In the genomic region with DNA sequence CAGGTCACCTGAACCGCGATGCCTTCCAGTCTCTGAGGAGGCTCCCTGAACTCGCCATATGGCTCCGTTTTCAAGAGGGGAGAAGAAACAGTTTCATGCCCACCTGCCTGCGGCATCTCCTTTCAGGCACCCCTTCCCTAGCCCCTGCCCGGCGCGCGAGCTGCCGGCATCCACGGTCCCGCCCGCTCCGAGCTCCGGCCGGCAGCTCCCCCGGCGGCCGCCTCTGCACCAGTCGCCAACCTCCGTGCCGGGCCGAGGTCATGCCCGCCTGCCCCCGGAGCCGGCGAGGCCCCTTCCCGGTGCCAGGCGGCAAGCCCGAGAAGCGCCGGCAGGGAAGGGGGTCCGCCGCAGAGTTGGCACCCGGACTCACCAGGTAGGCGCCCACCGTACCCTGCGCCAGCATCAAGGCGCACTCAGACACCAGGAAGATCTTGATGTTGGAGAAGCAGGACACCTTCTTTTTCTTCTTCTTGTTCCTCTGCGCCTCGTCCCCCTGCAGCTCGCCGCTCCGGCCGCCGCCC, we compare ENCODE assay signal across 8 mouse cellular contexts. TPM values are rescaled to one million over a fixed set of nuclear protein-coding genes. Genes with fewer than 3 reads are reported as not detected.
DNase-seq lines count a peak whose midpoint lies in the region; ATAC-seq and TF ChIP-seq lines count a peak whose summit lies in the region.

No protein-coding gene starts in this region.

- peak overlapping the region; percentile 87 for H3K9ac ChIP-seq in intestine, embryonic 16.5 days (ENCODE audit: low read depth, low read length)
- H3K9ac ChIP-seq in limb, embryonic 13.5 days: peak overlapping the region; percentile 78
- peak overlapping the region; percentile 84 for H3K9ac ChIP-seq in midbrain, embryonic 14.5 days (replicated peaks; ENCODE audit: low read length)
- H3K9ac ChIP-seq in stomach, postnatal 0 days (ENCODE audit: low read length): peak overlapping the region; percentile 77

- H3K4me3 ChIP-seq in intestine, embryonic 16.5 days (ENCODE audit: low read length): peak overlapping the region; percentile 73
- H3K4me3 ChIP-seq in limb, embryonic 13.5 days: peak overlapping the region; percentile 68
- peak overlapping the region; percentile 62 for H3K4me3 ChIP-seq in midbrain, embryonic 14.5 days (replicated peaks; ENCODE audit: low read depth, low read length)
- H3K4me3 ChIP-seq in stomach, postnatal 0 days (ENCODE audit: low read depth, low read length): peak overlapping the region; percentile 79

- WGBS in intestine, embryonic 16.5 days: under 1% methylated on average over 39 of the region's 46 CpGs
- under 1% methylated on average over 44 of the region's 46 CpGs for WGBS in limb, embryonic 13.5 days
- WGBS in midbrain, embryonic 14.5 days: under 1% methylated on average over 45 of the region's 46 CpGs
- 0% methylated on average over 40 of the region's 46 CpGs for WGBS in stomach, postnatal 0 days

- peaks cover 17% of the 10 kb centered on the region; the same call in 1 of the 2 replicates for H3K27me3 ChIP-seq in intestine, embryonic 16.5 days (replicated peaks; ENCODE audit: control insufficient read depth, insufficient read depth, low read length)
- peaks cover 41% of the 10 kb centered on the region for H3K27me3 ChIP-seq in limb, embryonic 13.5 days
- 0 out of 2 replicates have a peak, but pooled peaks cover 8% of the 10 kb centered on the region for H3K27me3 ChIP-seq in midbrain, embryonic 14.5 days (ENCODE audit: control insufficient read depth, insufficient read depth, low read length)
- no peaks in the 10 kb centered on the region for H3K27me3 ChIP-seq in stomach, postnatal 0 days (ENCODE audit: control insufficient read depth, insufficient read depth, low read length)

- ATAC-seq in intestine, embryonic 16.5 days: peak; percentile 55
- peak; percentile 46; the same call in 1 of the 2 replicates for ATAC-seq in limb, embryonic 13.5 days (ENCODE audit: low FRiP score, low read depth)
- ATAC-seq in midbrain, embryonic 14.5 days (ENCODE audit: low FRiP score, low TSS enrichment): peak; percentile 57
- ATAC-seq in stomach, postnatal 0 days (ENCODE audit: low FRiP score, low TSS enrichment): peak; percentile 47; the same call in 1 of the 2 replicates

- peak; percentile 54 for DNase-seq in right cerebral cortex, adult 18-20 months
- DNase-seq in right cerebral cortex, postnatal 36 days (ENCODE audit: low spot score in 2 of 2): no peak
- peak; percentile 54 for DNase-seq in embryo, embryonic 10.5 days (ENCODE audit: low spot score)
- peak; percentile 24 to 53 for DNase-seq in gastrocnemius, postnatal 4 days (ENCODE audit: low spot score in 2 of 2)
- DNase-seq in midbrain, embryonic 14.5 days: peak; percentile 71
- peak; percentile 57 for DNase-seq in stomach, postnatal 0 days (ENCODE audit: low spot score)

- no peaks in the 10 kb centered on the region for H3K9me3 ChIP-seq in intestine, embryonic 16.5 days (ENCODE audit: control insufficient read depth, low read length)
- no peaks in the 10 kb centered on the region for H3K9me3 ChIP-seq in limb, embryonic 13.5 days
- no peaks in the 10 kb centered on the region for H3K9me3 ChIP-seq in midbrain, embryonic 14.5 days (ENCODE audit: control insufficient read depth, low read length)
- H3K9me3 ChIP-seq in stomach, postnatal 0 days (ENCODE audit: control insufficient read depth, low read length): no peaks in the 10 kb centered on the region

- 0 out of 2 replicates have a peak, but pooled peaks cover 7% of the 10 kb centered on the region for H3K4me1 ChIP-seq in intestine, embryonic 16.5 days (ENCODE audit: control insufficient read depth, insufficient read depth, low read length)
- H3K4me1 ChIP-seq in limb, embryonic 13.5 days: peaks cover 24% of the 10 kb centered on the region
- H3K4me1 ChIP-seq in midbrain, embryonic 14.5 days (ENCODE audit: control insufficient read depth, insufficient read depth, low read length): peaks cover 17% of the 10 kb centered on the region
- H3K4me1 ChIP-seq in stomach, postnatal 0 days (replicated peaks; ENCODE audit: control insufficient read depth, insufficient read depth): peaks cover 2% of the 10 kb centered on the region; the same call in 1 of the 2 replicates

- no peaks in the 10 kb centered on the region for H3K36me3 ChIP-seq in intestine, embryonic 16.5 days (ENCODE audit: control insufficient read depth, insufficient read depth, low read length)
- no peaks in the 10 kb centered on the region for H3K36me3 ChIP-seq in limb, embryonic 13.5 days
- H3K36me3 ChIP-seq in midbrain, embryonic 14.5 days (ENCODE audit: control insufficient read depth, insufficient read depth, low read length): no peaks in the 10 kb centered on the region
- no peaks in the 10 kb centered on the region for H3K36me3 ChIP-seq in stomach, postnatal 0 days (ENCODE audit: control insufficient read depth, insufficient read depth, low read length)

- H3K4me2 ChIP-seq in intestine, embryonic 16.5 days (ENCODE audit: low read depth, low read length): peak overlapping the region; percentile 99
- H3K4me2 ChIP-seq in limb, embryonic 13.5 days (replicated peaks): peak overlapping the region; percentile 92
- H3K4me2 ChIP-seq in midbrain, embryonic 14.5 days (ENCODE audit: low read length): peak overlapping the region; percentile 79
- H3K4me2 ChIP-seq in stomach, postnatal 0 days (replicated peaks; ENCODE audit: low read depth): peak overlapping the region; percentile 98

- TF ChIP-seq CTCF in stomach, postnatal 0 days (IDR thresholded peaks at IDR 0.05; ENCODE audit: low read depth): peak; percentile 35

- 0 out of 2 replicates have a peak overlapping the region, but pooled peaks have one; percentile 41 for H3K27ac ChIP-seq in intestine, embryonic 16.5 days (ENCODE audit: low read length)
- no peak overlapping the region for H3K27ac ChIP-seq in limb, embryonic 13.5 days
- peak overlapping the region; percentile 92 for H3K27ac ChIP-seq in midbrain, embryonic 14.5 days (replicated peaks; ENCODE audit: low read depth, low read length)
- H3K27ac ChIP-seq in stomach, postnatal 0 days (replicated peaks): peak overlapping the region; percentile 80

- no peak for TF ChIP-seq EP300 in stomach, postnatal 0 days (optimal IDR thresholded peaks at IDR 0.05)

RNA-seq across cellular contexts. Expression of a gene that starts 0.5 kb away (rescaled TPM):
- 10 to 100 TPM; 30.0 to 30.2 TPM for total RNA-seq in gastrocnemius, postnatal 4 days (2021)
- polyA plus RNA-seq in intestine, embryonic 16.5 days (2015; fragmentation: Nextera tagmentation; extraction: Ambion mirVana): 6.7 and 6.8 TPM in 2 replicates
- polyA plus RNA-seq in limb, embryonic 13.5 days (2015; fragmentation: Nextera tagmentation; extraction: Ambion mirVana): 9.8 and 11.2 TPM in 2 replicates
- polyA plus RNA-seq in midbrain, embryonic 14.5 days (2014; fragmentation: Nextera tagmentation; extraction: Ambion mirVana): 18.9 and 25.4 TPM in 2 replicates
- 9.0 and 9.1 TPM in 2 replicates for polyA plus RNA-seq in stomach, postnatal 0 days (2015; fragmentation: Nextera tagmentation; extraction: Ambion mirVana)

Comparison
In these comparisons a context has a peak if more than half of its experiments do, and no peak if none do; other contexts are left out.
1. DNase-seq: peak in right cerebral cortex, adult 18-20 months (single experiment), embryo, embryonic 10.5 days (single experiment), gastrocnemius, postnatal 4 days (2 of 2), midbrain, embryonic 14.5 days (single experiment) and stomach, postnatal 0 days (single experiment); none in right cerebral cortex, postnatal 36 days (0 of 2).
2. Peak in every context shown above with its lines, with median percentiles within 50 percentile points of each other: ATAC-seq, H3K4me2 ChIP-seq, H3K4me3 ChIP-seq and H3K9ac ChIP-seq.